Mouse (Mus musculus) left cerebral cortex, postnatal 25 days (tissue): ENCODE measurements around the gene Znrf1. TPM values are rescaled to one million over a fixed set of nuclear protein-coding genes. Genes with fewer than 3 reads are reported as not detected.

ENCODE experiments used
- DNase-seq, 2 experiments: peaks; one replicate each; pipeline ENCODE4 v3.0.0; 2022; ENCODE audit warnings: low spot score in 2 of 2, mixed read lengths in 1 of 2
- intact Hi-C: fragments of 180-260 bp; cut with DNase I; formaldehyde crosslinking; loops from one replicate; pipeline ENCODE4 v1.15.1; 2025
- total RNA-seq, 2 experiments: library from RNA; stranded (reverse); gene quantifications; 2 replicates each; pipeline ENCODE4 v1.2.3; 2021

The Znrf1 gene
- total RNA-seq, 2 experiments from 2014 or later = 166 TPM

DNA sequence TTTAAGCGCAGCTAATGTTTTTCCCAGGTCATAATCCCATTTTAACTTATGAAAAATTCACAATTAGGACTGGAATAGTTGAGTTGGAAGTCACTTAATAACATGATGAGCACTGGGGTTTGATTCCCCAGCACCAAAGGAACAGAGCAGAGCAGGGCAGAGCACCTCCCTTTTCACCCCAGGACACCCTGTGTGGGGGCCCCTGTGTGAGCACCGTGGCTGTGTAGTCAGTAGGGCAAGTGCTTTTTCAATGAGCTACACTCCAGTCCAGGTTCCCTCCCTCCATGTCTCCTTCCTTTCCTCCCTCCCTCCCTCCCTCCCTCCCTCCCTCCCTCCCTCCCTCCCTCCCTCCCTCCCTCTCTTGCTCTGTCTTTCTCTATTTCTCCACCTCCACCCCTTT, 28.2 kb downstream of the Znrf1 start:
- no peak for DNase-seq
- intact Hi-C loops = no loop called here

GRCm38 (mm10) chr8:111565784-111566191, 29.9 kb downstream of the Znrf1 start:
- DNase-seq = no peak
- intact Hi-C loops = no loop called here

- intact Hi-C loops = no loop called here
- no peak for DNase-seq
Measured at GRCm38 (mm10) chr8:111566326-111566725, 30.4 kb downstream of the Znrf1 start.

- intact Hi-C loops = no loop called here
- DNase-seq = no peak
Measured at GRCm38 (mm10) chr8:111567571-111567970, 31.7 kb downstream of the Znrf1 start.

DNA sequence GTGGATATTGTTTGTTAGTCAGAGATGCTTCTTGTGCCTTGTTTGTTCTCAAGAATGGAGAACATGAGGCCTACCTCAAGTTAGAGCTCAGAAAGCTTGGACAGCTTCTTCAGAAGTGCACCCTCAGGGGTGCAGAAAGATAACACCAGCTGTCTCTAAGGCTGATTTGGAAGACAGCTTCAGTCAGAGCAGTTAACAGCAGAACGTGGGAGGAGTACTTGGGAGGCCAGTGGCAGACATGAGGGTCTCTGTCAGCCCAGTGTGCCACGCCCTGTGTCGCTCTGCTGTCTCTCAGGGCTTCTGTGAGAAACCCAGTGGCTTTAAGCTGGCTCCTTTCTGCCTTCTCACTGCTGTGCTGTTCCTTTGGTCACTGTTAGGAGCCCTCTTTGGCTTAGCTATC, 32.1 kb downstream of the Znrf1 start:
- intact Hi-C loops = no loop called here

GRCm38 (mm10) chr8:111569926-111570325, 34.0 kb downstream of the Znrf1 start:
- intact Hi-C loops = no loop called here
- no peak for DNase-seq

More for the DNA sequence above, 32.1 kb downstream of the Znrf1 start:
- no peak for DNase-seq

DNA sequence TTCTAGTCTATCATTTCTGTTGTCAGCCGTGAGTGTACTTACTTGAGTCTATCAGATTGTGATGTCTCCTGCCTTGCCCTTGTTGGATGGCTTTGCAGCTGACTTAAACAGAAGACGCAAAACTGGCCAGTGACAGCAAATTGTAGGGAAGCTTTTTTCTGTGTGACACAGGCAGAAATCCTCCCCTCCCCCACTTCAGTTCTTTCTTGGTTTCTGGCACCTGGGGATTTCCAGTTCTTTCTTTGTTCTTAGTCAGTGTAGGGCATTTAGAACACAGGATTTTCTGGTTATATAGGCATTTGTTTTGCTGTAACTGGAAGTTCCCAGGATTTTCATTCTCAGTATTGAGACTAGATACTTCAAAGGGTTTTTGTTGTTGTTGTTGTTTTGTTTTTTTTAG, 34.5 kb downstream of the Znrf1 start:
- no peak for DNase-seq
- intact Hi-C loops = no loop called here

- intact Hi-C loops = no loop called here
- no peak for DNase-seq
Measured at GRCm38 (mm10) chr8:111571661-111572060, 35.8 kb downstream of the Znrf1 start.

GRCm38 (mm10) chr8:111572431-111572830, 36.5 kb downstream of the Znrf1 start:
- no peak for DNase-seq
- intact Hi-C loops = no loop called here

DNA sequence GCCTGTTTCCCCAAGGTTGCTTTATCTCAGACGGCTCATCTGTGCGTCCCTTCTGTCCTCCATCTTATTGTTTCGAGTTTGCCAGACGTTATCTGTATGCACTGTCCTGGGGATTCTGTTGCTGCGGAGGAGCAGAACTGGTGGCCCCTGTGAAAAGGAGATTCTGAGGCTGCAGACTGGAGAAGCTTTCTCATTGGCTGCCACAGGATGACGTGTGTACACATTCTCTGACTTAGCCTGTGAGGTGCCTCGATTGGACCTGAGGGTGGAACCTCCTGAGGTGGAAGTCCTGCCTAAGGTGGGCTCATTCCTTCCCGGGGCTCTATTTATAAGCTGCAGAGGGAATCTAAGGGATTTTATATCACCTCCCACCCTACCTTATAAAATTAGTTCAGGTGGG, 37.7 kb downstream of the Znrf1 start:
- DNase-seq = peak; percentile 52 to 92
- intact Hi-C loops = no loop called here

DNA sequence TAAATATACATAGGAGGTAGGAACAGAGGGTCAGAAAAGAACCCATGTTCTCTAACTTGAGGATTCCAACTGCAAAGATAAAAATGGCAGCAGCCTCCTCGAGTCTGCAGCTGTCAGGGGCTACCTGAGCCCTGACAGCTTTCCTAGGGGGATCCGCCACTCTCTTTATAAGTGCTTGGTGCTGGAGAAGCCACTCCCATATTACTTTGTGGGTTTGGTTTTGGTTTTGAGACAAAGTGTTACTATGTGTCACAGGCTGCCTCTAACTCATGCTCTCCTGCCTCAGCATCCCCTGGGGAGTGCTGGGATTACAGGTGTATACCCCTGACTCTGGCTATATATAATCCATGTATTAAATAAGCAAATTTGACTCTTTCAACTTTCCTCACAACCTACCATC, 38.1 kb downstream of the Znrf1 start:
- DNase-seq = no peak
- intact Hi-C loops = no loop called here

GRCm38 (mm10) chr8:111575492-111575891, 39.6 kb downstream of the Znrf1 start:
- intact Hi-C loops = no loop called here

DNA sequence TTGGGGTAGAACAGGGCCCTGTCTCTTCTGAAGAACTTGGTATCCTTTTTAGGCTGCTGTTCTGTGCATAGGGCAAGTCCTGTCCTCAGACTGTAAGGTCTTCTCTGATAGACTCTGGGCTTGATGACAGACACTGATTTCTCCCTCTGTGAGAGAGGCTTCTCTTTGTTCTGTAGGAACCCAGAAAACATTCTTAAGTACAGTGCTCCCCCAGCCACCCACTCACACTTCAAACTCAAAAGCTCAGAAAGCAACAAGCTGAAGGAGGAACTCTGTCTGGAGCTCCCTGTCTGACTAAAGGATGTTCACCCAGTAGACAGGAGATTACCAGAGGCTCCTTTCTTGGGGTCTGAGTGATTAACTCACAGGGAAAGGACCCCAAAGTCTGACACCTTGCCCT, 40.6 kb downstream of the Znrf1 start:
- DNase-seq = peak in 1 of 2 experiments; percentile 63

More at GRCm38 (mm10) chr8:111575492-111575891, 39.6 kb downstream of the Znrf1 start:
- DNase-seq = no peak

GRCm38 (mm10) chr8:111577880-111578533, 42.1 kb downstream of the Znrf1 start:
- intact Hi-C loops = no loop called here
- DNase-seq = no peak

More for the DNA sequence above, 40.6 kb downstream of the Znrf1 start:
- intact Hi-C loops = no loop called here

DNA sequence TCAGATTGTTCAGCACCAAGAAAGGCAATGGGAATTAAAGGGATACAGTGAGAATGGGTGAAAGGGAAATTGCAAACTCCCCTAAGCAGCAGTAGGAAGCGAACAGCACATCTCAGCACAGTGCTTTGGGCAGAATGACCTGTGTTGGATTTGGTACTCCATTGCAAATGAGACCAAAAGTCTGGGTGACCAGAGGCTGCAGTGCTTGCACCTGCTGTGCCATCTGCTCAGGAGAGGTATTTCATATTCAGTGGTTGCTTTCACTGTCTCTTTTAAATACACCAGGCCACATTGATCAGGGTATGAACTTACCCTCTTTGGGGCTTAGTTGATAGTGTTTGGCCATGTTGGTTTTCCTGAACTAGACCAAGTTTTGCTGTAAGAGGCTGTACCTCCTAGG, 43.4 kb downstream of the Znrf1 start:
- intact Hi-C loops = no loop called here
- no peak for DNase-seq

- DNase-seq = no peak
- intact Hi-C loops = no loop called here
Measured at GRCm38 (mm10) chr8:111580306-111580705, 44.4 kb downstream of the Znrf1 start.

- DNase-seq = no peak
- intact Hi-C loops = no loop called here
Measured at GRCm38 (mm10) chr8:111582386-111582785, 46.5 kb downstream of the Znrf1 start.

DNA sequence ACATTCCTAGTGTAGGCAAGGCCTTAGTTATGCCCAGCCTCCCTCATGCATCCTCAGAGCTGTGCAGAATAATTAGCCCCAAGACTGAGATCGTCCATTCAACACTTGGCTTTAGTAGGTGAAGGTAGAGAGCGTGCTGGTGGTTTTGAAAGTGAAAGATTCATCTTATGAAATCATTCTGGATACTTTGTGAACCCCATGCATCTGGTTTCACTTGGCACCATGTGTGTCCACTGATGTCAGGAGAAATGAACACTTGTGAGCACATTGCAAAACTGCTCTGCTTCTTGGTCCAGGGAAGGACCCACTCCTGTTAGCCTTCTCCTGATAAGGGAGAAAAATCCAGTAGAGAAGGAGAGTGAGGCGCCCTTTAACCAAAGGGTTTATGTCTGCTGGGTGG, 49.0 kb downstream of the Znrf1 start:
- intact Hi-C loops = no loop called here
- no peak for DNase-seq

DNA sequence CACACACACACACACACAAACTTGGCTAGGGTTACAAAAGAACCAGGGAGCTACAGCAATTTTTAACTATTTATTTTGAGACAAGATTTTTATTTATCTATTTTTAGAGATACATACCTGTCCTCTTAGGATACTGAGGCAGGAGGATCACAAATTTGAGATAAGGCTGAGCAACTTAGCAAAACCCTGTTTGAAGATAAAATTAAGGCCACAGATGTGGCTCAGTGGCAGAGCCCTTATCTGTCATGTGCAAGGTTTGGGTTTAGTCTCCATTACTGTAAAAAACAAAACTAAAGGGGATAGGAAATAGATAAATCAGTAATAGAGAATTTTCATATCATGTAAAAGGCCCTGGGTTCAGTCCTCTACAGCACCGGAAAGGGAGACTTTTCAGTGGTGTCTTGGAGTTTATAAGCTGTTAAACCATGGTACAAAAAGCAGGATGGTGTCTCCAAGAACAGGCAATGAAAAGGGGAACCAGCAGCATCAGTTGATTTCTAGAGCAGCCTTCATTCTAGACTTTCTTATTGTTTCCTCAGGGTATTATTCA, 51.7 kb downstream of the Znrf1 start:
- intact Hi-C loops = no loop called here
- no peak for DNase-seq

GRCm38 (mm10) chr8:111588336-111588735, 52.4 kb downstream of the Znrf1 start:
- intact Hi-C loops = no loop called here
- no peak for DNase-seq

DNA sequence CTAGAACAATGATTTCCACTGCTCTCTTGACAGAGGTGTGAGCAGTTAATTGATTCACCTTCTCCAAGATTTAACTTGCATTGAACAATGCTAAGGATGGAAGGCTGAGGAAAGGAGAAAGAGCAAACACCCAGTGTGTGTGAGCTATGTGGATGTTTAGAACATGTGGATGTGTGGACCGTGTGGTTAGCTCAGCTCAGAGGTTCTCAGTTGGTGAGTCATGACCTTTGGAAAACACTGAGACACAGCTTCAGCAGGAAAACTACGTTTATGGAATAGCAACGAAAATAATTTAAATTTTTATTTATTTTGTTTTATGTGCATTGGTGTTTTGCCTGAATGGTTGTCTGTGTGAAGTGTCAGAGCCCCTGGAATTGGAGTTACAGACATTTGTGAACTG, 54.3 kb downstream of the Znrf1 start:
- intact Hi-C loops = no loop called here
- no peak for DNase-seq

- DNase-seq = no peak
- intact Hi-C loops = no loop called here
Measured at GRCm38 (mm10) chr8:111591176-111591575, 55.3 kb downstream of the Znrf1 start.
